18 mouse cellular contexts compared by ENCODE assay signal in the genomic region with DNA sequence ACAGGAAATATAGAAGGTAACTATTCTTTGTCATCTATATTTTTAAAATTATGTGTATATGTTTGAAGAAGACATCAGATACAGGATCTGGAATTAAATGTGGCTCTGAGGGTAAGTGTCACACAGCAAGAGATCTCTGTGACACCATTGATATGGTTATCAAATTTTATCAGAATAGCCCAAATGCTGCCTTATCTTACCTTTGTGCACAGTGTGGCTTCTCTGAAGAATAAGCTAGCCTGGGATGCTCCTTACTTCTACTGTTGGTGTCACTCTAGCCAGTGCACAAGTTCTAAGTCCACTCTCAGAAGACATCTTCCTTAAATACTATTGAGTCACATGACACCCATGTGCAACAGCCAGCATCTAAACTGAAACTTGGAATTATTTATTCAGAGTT.
"Had no signal": no experiment of that assay in that cellular context is flagged by ENCODE, and none has a peak within 500 bp of the region (broad histone marks: within the 10 kb centered on the region; RNA-seq: fewer than 3 reads in every experiment).

No protein-coding gene starts in this region.

- H3K4me2 ChIP-seq: lung, embryonic 14.5 days; midbrain, embryonic 12.5 days; neural tube, embryonic 13.5 days; neural tube, embryonic 15.5 days had no signal

- H3K9ac ChIP-seq: lung, embryonic 14.5 days; midbrain, embryonic 12.5 days; neural tube, embryonic 13.5 days; neural tube, embryonic 15.5 days had no signal

- DNase-seq: lung, embryonic 14.5 days; lung, postnatal 10 days; lung, postnatal 4 days; midbrain, embryonic 14.5 days; retina, postnatal 1 day; right cerebral cortex, adult 18-20 months; right cerebral cortex, postnatal 25 days; right cerebral cortex, postnatal 4 days; spleen, adult 18-20 months; thymus, adult 18-20 months; thymus, postnatal 14 days; thymus, postnatal 36 days had no signal

- H3K27me3 ChIP-seq: midbrain, embryonic 12.5 days; neural tube, embryonic 13.5 days; neural tube, embryonic 15.5 days had no signal

- H3K4me3 ChIP-seq: midbrain, embryonic 10.5 days; midbrain, embryonic 12.5 days; myocyte; neural tube, embryonic 13.5 days; neural tube, embryonic 15.5 days had no signal

- H3K9me3 ChIP-seq: midbrain, embryonic 10.5 days; midbrain, embryonic 12.5 days; neural tube, embryonic 13.5 days had no signal

- H3K27ac ChIP-seq: midbrain, embryonic 10.5 days; midbrain, embryonic 12.5 days; neural tube, embryonic 13.5 days; neural tube, embryonic 15.5 days had no signal

- ATAC-seq: midbrain, embryonic 16.5 days had no signal

- H3K36me3 ChIP-seq: midbrain, embryonic 10.5 days; midbrain, embryonic 12.5 days; neural tube, embryonic 13.5 days; neural tube, embryonic 15.5 days had no signal
